Mouse (Mus musculus) left cerebral cortex, adult 9 months (tissue): ENCODE measurements around the gene Poll.
A peak's percentile ranks its signal among the peaks of the same experiment; 100 is the strongest.

Experiments used
- DNase-seq, 2 experiments: peaks; one replicate each; pipeline ENCODE4 v3.0.0; 2022; ENCODE audit warnings: low spot score in 2 of 2

The Poll gene

DNA sequence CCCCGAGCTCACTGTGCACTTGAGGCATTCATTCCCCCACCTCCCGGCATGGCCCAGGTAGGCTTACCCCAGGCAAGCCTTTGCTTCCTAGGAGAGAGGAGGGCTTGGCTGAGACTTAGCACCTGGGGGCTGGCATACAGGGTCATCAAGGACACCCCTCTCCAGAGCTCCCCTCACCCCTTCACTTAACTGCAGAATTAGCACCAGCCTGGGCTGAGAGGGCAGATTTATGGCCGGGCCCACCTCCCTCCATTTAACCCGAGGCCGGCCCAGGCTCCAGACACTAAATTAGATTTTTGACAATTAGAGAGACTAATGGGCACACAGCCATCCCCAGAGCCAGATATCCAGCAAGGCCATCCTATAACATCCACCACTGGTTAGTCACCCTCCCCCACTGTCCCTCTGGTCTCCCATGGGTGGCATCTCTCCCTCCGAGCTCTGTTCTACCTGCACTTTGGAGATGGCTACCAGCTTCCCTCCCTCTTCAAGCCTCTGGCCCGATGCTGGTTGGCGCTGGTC is 25.1 kb downstream of the Poll start:
- no peak for DNase-seq

GRCm38 (mm10) chr19:45533617-45534016 is 26.7 kb downstream of the Poll start:
- DNase-seq: no peak

DNA sequence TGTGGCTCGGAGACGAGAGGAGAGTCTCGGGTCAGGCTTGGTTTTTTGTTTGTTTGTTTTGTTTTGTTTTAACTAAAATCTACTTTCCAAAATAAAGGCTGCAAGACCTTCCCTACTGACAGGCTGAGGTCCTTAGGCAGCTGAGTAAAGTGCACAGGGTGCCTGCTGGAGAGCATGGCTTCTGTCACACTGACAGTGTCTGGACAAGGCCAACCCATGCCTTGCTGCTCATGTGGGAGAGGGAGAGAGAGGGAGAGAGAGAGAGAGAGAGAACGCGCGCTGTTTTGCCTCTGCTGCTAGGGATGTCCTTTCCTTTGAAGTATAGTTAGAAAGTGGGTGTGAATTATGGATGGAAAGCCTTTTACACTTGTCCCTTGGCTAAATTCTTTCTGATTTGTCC is 28.8 kb downstream of the Poll start:
- no peak for DNase-seq

GRCm38 (mm10) chr19:45530200-45530995 is 29.9 kb downstream of the Poll start:
- no peak for DNase-seq

DNA sequence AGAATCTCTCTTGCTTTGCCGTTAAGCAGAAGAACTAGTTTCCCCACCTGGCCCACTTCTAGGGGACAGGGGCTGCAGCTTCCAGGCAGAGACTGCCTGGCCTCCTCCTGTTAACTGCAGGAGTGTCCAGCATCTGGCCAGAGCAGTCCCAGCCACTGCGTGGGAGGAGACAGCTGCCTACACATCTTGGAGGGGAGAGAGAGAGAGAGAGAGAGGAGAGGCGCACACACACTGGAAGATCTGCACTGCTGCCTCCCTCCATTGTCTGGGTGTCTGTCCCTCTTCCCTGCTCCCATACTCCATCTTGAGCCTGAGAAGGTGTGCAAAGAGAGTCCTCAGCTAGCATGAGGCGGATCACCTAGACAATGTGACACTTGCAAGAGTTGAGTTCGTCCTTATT is 31.0 kb downstream of the Poll start:
- no peak for DNase-seq

DNA sequence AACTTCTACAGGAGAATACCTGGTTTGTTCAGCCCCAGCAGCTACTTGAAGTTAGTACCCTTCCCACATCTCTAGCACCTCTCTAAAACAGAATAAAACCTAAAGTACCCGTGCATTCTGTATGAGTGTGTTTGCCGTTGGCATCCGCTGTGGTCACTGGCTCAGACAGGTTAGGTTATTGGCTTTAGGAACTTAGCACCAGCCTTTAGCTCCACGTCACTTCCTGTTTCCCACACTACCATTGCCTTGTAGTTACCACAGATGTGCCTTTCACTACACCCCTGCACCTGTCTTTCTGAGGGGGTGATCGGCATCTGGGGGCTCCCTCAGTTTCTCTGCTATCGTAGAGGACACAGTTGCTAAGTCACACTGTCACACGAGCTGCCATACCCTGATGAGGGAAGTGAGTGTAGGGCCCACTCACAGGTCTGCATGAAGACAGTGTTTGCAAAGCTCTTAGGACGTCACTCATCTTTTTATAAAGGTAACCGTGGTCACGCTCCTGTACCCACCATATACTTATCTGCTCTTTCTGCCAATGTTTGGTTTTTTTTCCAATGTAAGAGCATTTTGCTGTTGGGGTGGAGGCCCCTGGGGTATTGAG is 32.3 kb downstream of the Poll start:
- no peak for DNase-seq

DNA sequence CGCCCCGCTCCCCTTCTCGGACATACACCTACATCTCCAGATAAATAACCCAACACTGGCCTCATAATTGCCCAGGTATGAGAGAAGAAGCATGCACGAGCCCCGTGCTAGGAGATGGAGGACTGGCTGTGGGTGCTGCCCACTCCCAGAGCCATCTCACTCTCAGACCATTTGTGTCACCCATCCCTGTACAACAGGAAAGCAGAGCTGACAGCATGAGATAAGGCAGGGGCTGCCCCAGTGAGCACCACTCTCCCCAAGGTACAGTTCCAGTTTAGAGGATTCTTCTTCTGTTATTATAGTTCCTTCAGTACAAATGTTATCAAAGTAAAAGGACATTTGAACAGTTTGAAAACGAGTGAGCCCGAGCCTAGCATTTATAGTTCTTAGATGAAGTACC is 32.9 kb downstream of the Poll start:
- DNase-seq: no peak

DNA sequence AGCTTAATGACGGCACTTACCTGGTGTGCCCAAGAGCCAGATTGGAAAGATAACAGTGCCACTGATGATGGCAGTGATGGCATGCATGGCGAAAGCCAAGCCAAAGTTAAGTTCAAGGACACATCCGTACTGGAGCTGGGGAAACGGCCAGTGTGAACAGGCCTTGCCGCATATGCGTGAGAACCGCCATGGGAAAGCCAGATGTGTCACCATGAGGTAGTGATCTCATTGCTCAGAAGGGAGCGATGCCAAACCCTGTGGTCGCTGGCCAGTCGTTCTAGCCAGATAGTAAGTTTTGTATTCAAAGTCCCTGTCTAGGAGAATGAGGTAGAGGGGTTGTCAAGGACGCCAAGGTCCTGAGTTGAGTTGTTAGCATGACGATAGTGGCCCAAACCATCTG is 44.1 kb downstream of the Poll start:
- DNase-seq: no peak

GRCm38 (mm10) chr19:45515341-45515740 is 45.0 kb downstream of the Poll start:
- DNase-seq: no peak

DNA sequence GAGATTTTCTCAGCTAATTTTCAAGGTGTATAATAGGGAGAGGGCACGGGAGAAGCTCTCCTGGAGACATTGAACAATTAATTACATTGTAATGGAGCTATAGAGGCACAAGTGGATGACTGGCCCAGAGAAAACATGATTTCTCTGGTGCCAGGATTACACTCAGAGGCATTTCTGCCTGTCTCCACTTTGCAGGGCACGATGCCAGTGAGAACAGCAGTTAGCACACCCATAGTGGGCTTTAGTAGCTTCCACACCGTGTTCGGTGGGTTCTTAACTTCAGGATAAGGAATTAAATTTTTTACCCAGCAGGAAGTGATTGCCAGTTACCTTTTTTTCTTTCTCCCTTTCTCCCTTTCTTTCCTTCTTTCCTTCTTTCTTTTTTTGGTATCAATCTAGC is 48.9 kb downstream of the Poll start:
- no peak for DNase-seq

DNA sequence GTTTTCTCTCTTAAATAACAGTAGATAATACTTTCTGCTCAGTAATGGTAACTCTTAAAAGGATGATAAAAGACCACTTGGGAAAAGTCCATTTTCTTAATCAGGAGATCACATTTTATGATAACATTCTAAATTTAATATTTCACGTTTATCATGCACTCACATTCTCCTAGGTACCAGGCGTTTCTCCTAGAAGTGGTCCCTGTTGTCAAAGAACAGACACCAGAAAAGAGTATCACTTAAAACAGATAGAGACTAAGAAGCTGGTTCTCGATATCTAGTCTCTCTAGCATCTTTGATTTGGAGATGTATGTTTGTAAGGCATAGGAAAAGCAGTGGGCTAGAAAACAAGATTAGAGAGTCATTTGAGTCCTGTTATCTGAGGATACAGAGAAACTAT is 49.7 kb downstream of the Poll start:
- DNase-seq: no peak

- peak in 1 of 2 experiments; percentile 35 for DNase-seq
Observed at GRCm38 (mm10) chr19:45507531-45507930, 52.8 kb downstream of the Poll start.

DNA sequence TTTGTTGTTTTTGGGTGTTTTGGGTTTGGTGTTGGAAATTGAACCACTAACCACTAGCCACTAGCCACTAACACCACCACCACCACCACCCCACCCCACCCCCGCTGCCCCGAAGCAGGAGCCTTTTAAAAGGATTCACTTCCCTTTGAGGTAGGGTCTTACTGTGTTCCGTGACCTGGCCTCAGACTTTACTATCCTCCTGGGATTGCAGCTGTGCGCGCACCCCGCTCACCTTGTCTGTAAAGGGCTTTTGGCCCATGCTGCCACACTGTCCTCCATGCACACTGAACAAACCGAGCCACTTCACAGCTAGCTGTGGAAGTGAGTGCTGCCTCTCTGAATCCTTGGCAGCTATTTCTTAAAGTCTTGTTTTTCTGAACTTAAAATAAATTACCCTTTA is 54.9 kb downstream of the Poll start:
- DNase-seq: no peak
